Mouse (Mus musculus) thymus, adult 2 months (tissue): Measurements from ENCODE around the gene Nckipsd.

Experiments
- CTCF ChIP-seq: fragments of 200-500 bp; IDR thresholded peaks from 2 replicates; pipeline ENCODE4 v1.5.1; 2012; ENCODE audit warnings: mild to moderate bottlenecking, control low read depth, low read length, moderate library complexity, borderline replicate concordance; ENCODE audit not compliant: control insufficient read depth, poor library complexity, insufficient read depth; ENCODE audit errors: extremely low read depth
- POLR2A ChIP-seq: fragments of 200-500 bp; IDR thresholded peaks from 2 replicates; pipeline ENCODE4 v1.6.1; 2012; ENCODE audit warnings: mild to moderate bottlenecking, low read length, control low read depth, moderate library complexity; ENCODE audit not compliant: control insufficient read depth, poor library complexity, insufficient read depth; ENCODE audit errors: extremely low read depth

- TF ChIP-seq CTCF (no peak), POLR2A (no peak)
Measured at GRCm38 (mm10) chr9:108855335-108855734, 47.2 kb downstream of the Nckipsd start.
